Mouse (Mus musculus) ES-E14 (cell line): ENCODE results near the gene Nhlrc4.

Experiments used
- HCFC1 ChIP-seq: IDR thresholded peaks from 2 replicates; pipeline ENCODE4 v1.6.1; 2012; ENCODE audit warnings: low read length, inconsistent platforms, borderline replicate concordance; ENCODE audit not compliant: insufficient read depth
- MAFK ChIP-seq: IDR thresholded peaks from 2 replicates; pipeline ENCODE4 v1.6.1; 2014; ENCODE audit warnings: mild to moderate bottlenecking, low read depth, low read length, inconsistent platforms; ENCODE audit not compliant: insufficient read depth
- ZNF384 ChIP-seq: IDR thresholded peaks from 2 replicates; pipeline ENCODE4 v1.6.1; 2012; ENCODE audit warnings: low read depth, low read length, inconsistent platforms

DNA sequence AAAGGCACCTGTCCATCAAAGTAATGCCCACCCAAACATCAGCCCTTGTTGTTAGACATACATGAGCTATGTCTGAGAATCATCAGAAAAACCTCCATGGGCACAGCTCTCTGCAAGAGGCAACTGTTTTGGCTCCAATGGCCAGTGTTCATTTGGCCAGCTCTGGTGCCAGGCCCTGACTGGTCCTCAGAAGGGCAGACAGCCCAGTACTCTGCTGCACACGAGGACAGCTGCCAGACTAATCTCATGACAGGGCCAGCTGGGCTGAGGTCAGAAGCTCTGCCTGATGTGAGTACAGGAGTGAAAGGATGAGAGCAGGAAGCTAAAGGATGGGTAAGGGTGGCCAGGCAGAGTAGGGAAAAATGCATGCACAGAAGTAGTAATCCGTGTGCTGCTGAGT, 19.4 kb downstream of the Nhlrc4 start:
- TF ChIP-seq MAFK = no peak
- TF ChIP-seq ZNF384 = no peak
- TF ChIP-seq HCFC1 = no peak
